Mouse (Mus musculus): ENCODE results near the gene Mtfr2. TPM values are rescaled to one million over a fixed set of nuclear protein-coding genes. Genes with fewer than 3 reads are reported as not detected.

Gene Mtfr2
- polyA plus RNA-seq, 1 experiment from 2014 or later: 3.1 TPM

- no peak overlapping the region for H3K4me3 ChIP-seq (ENCODE audit: low read length)
- H3K4me1 ChIP-seq (replicated peaks; ENCODE audit: control insufficient read depth, insufficient read depth, low read length): no peaks in the 10 kb centered on the region
- H3K36me3 ChIP-seq (ENCODE audit: control insufficient read depth, insufficient read depth, low read length): no peaks in the 10 kb centered on the region
- H3K4me2 ChIP-seq (ENCODE audit: low read depth, low read length): no peak overlapping the region
- 95% methylated on average over 5 of the region's 5 CpGs for WGBS
- no peak for ATAC-seq (ENCODE audit: low read depth)
- H3K9me3 ChIP-seq (ENCODE audit: control insufficient read depth, low read length): peaks cover 2% of the 10 kb centered on the region; the same call in 1 of the 2 replicates
- H3K27me3 ChIP-seq (ENCODE audit: control insufficient read depth, insufficient read depth, low read depth, low read length): no peaks in the 10 kb centered on the region
- no peak overlapping the region for H3K27ac ChIP-seq (ENCODE audit: low read length)
- no peak overlapping the region for H3K9ac ChIP-seq (ENCODE audit: low read length)
These were observed 24.5 kb downstream of the Mtfr2 start for GRCm38 (mm10) chr10:20372046-20372445.

- H3K4me3 ChIP-seq (ENCODE audit: low read length): no peak overlapping the region
- no peaks in the 10 kb centered on the region for H3K27me3 ChIP-seq (ENCODE audit: control insufficient read depth, insufficient read depth, low read depth, low read length)
- H3K9ac ChIP-seq (ENCODE audit: low read length): no peak overlapping the region
- H3K9me3 ChIP-seq (ENCODE audit: control insufficient read depth, low read length): no peaks in the 10 kb centered on the region
- no peaks in the 10 kb centered on the region for H3K36me3 ChIP-seq (ENCODE audit: control insufficient read depth, insufficient read depth, low read length)
- no peak for ATAC-seq (ENCODE audit: low read depth)
- no peaks in the 10 kb centered on the region for H3K4me1 ChIP-seq (replicated peaks; ENCODE audit: control insufficient read depth, insufficient read depth, low read length)
- H3K4me2 ChIP-seq (ENCODE audit: low read depth, low read length): no peak overlapping the region
- 83% methylated on average over 9 of the region's 9 CpGs for WGBS
- H3K27ac ChIP-seq (ENCODE audit: low read length): no peak overlapping the region
These were observed 30.1 kb downstream of the Mtfr2 start for GRCm38 (mm10) chr10:20377621-20378020.

GRCm38 (mm10) chr10:20379071-20379735 is 31.6 kb downstream of the Mtfr2 start:
- Histone ChIP-seq H3K27ac (ENCODE audit: low read length) (no peak overlapping the region), H3K4me2 (ENCODE audit: low read depth, low read length) (no peak overlapping the region), H3K4me3 (ENCODE audit: low read length) (no peak overlapping the region), H3K9me3 (ENCODE audit: control insufficient read depth, low read length) (no peaks in the 10 kb centered on the region), H3K9ac (ENCODE audit: low read length) (no peak overlapping the region), H3K27me3 (ENCODE audit: control insufficient read depth, insufficient read depth, low read depth, low read length) (no peaks in the 10 kb centered on the region), H3K4me1 (replicated peaks; ENCODE audit: control insufficient read depth, insufficient read depth, low read length) (no peaks in the 10 kb centered on the region), H3K36me3 (ENCODE audit: control insufficient read depth, insufficient read depth, low read length) (no peaks in the 10 kb centered on the region)
- 72% methylated on average over 9 of the region's 9 CpGs for WGBS
- ATAC-seq (ENCODE audit: low read depth): no peak

- Histone ChIP-seq H3K36me3 (ENCODE audit: control insufficient read depth, insufficient read depth, low read length) (no peaks in the 10 kb centered on the region), H3K27me3 (ENCODE audit: control insufficient read depth, insufficient read depth, low read depth, low read length) (no peaks in the 10 kb centered on the region), H3K9me3 (ENCODE audit: control insufficient read depth, low read length) (no peaks in the 10 kb centered on the region), H3K4me2 (ENCODE audit: low read depth, low read length) (no peak overlapping the region), H3K4me3 (ENCODE audit: low read length) (no peak overlapping the region), H3K27ac (ENCODE audit: low read length) (no peak overlapping the region), H3K9ac (ENCODE audit: low read length) (no peak overlapping the region), H3K4me1 (replicated peaks; ENCODE audit: control insufficient read depth, insufficient read depth, low read length) (no peaks in the 10 kb centered on the region)
- 82% methylated on average over 3 of the region's 3 CpGs for WGBS
- ATAC-seq (ENCODE audit: low read depth): no peak
These were observed 33.2 kb downstream of the Mtfr2 start for GRCm38 (mm10) chr10:20380798-20381197.

- Histone ChIP-seq H3K4me1 (replicated peaks; ENCODE audit: control insufficient read depth, insufficient read depth, low read length) (no peaks in the 10 kb centered on the region), H3K4me2 (ENCODE audit: low read depth, low read length) (no peak overlapping the region), H3K36me3 (ENCODE audit: control insufficient read depth, insufficient read depth, low read length) (no peaks in the 10 kb centered on the region), H3K9me3 (ENCODE audit: control insufficient read depth, low read length) (no peaks in the 10 kb centered on the region), H3K4me3 (ENCODE audit: low read length) (no peak overlapping the region), H3K27ac (ENCODE audit: low read length) (no peak overlapping the region), H3K27me3 (ENCODE audit: control insufficient read depth, insufficient read depth, low read depth, low read length) (no peaks in the 10 kb centered on the region), H3K9ac (ENCODE audit: low read length) (no peak overlapping the region)
- ATAC-seq (ENCODE audit: low read depth): no peak
- 82% methylated on average over 3 of the region's 3 CpGs for WGBS
These were observed 33.8 kb downstream of the Mtfr2 start for GRCm38 (mm10) chr10:20381352-20381751.

GRCm38 (mm10) chr10:20382807-20383419 is 35.3 kb downstream of the Mtfr2 start:
- H3K9me3 ChIP-seq (ENCODE audit: control insufficient read depth, low read length): no peaks in the 10 kb centered on the region
- H3K4me3 ChIP-seq (ENCODE audit: low read length): no peak overlapping the region
- no peak overlapping the region for H3K9ac ChIP-seq (ENCODE audit: low read length)
- H3K27ac ChIP-seq (ENCODE audit: low read length): no peak overlapping the region
- H3K36me3 ChIP-seq (ENCODE audit: control insufficient read depth, insufficient read depth, low read length): no peaks in the 10 kb centered on the region
- no peak for ATAC-seq (ENCODE audit: low read depth)
- H3K27me3 ChIP-seq (ENCODE audit: control insufficient read depth, insufficient read depth, low read depth, low read length): no peaks in the 10 kb centered on the region
- no peaks in the 10 kb centered on the region for H3K4me1 ChIP-seq (replicated peaks; ENCODE audit: control insufficient read depth, insufficient read depth, low read length)
- H3K4me2 ChIP-seq (ENCODE audit: low read depth, low read length): no peak overlapping the region
- 73% methylated on average over 6 of the region's 6 CpGs for WGBS

GRCm38 (mm10) chr10:20390568-20390967 is 43.0 kb downstream of the Mtfr2 start:
- no peak overlapping the region for H3K4me2 ChIP-seq (ENCODE audit: low read depth, low read length)
- H3K36me3 ChIP-seq (ENCODE audit: control insufficient read depth, insufficient read depth, low read length): no peaks in the 10 kb centered on the region
- H3K4me3 ChIP-seq (ENCODE audit: low read length): no peak overlapping the region
- H3K27ac ChIP-seq (ENCODE audit: low read length): no peak overlapping the region
- H3K9ac ChIP-seq (ENCODE audit: low read length): no peak overlapping the region
- no peak for ATAC-seq (ENCODE audit: low read depth)
- no peaks in the 10 kb centered on the region for H3K27me3 ChIP-seq (ENCODE audit: control insufficient read depth, insufficient read depth, low read depth, low read length)
- H3K9me3 ChIP-seq (ENCODE audit: control insufficient read depth, low read length): no peaks in the 10 kb centered on the region
- no peaks in the 10 kb centered on the region for H3K4me1 ChIP-seq (replicated peaks; ENCODE audit: control insufficient read depth, insufficient read depth, low read length)
- WGBS: 40% methylated on average over 3 of the region's 3 CpGs

GRCm38 (mm10) chr10:20394815-20395214 is 47.2 kb downstream of the Mtfr2 start:
- WGBS: 47% methylated on average over 5 of the region's 5 CpGs
- H3K27me3 ChIP-seq (ENCODE audit: control insufficient read depth, insufficient read depth, low read depth, low read length): no peaks in the 10 kb centered on the region
- H3K4me2 ChIP-seq (ENCODE audit: low read depth, low read length): no peak overlapping the region
- H3K36me3 ChIP-seq (ENCODE audit: control insufficient read depth, insufficient read depth, low read length): no peaks in the 10 kb centered on the region
- ATAC-seq (ENCODE audit: low read depth): no peak
- H3K4me1 ChIP-seq (replicated peaks; ENCODE audit: control insufficient read depth, insufficient read depth, low read length): peaks cover 5% of the 10 kb centered on the region; the same call in 1 of the 2 replicates
- H3K9me3 ChIP-seq (ENCODE audit: control insufficient read depth, low read length): no peaks in the 10 kb centered on the region
- H3K27ac ChIP-seq (ENCODE audit: low read length): no peak overlapping the region
- H3K4me3 ChIP-seq (ENCODE audit: low read length): no peak overlapping the region
- H3K9ac ChIP-seq (ENCODE audit: low read length): no peak overlapping the region

GRCm38 (mm10) chr10:20395778-20396177 is 48.2 kb downstream of the Mtfr2 start:
- no peak for ATAC-seq (ENCODE audit: low read depth)
- peaks cover 5% of the 10 kb centered on the region; the same call in 1 of the 2 replicates for H3K4me1 ChIP-seq (replicated peaks; ENCODE audit: control insufficient read depth, insufficient read depth, low read length)

More at GRCm38 (mm10) chr10:20395778-20396177, 48.2 kb downstream of the Mtfr2 start:
- H3K27me3 ChIP-seq (ENCODE audit: control insufficient read depth, insufficient read depth, low read depth, low read length): no peaks in the 10 kb centered on the region
- no peak overlapping the region for H3K4me3 ChIP-seq (ENCODE audit: low read length)
- WGBS: 96% methylated on average over 3 of the region's 3 CpGs
- H3K9me3 ChIP-seq (ENCODE audit: control insufficient read depth, low read length): no peaks in the 10 kb centered on the region
- H3K27ac ChIP-seq (ENCODE audit: low read length): no peak overlapping the region
- no peaks in the 10 kb centered on the region for H3K36me3 ChIP-seq (ENCODE audit: control insufficient read depth, insufficient read depth, low read length)
- no peak overlapping the region for H3K9ac ChIP-seq (ENCODE audit: low read length)
- no peak overlapping the region for H3K4me2 ChIP-seq (ENCODE audit: low read depth, low read length)
